Mouse (Mus musculus): ENCODE results near the gene Strap.
A peak's percentile ranks its signal among the peaks of the same experiment; 100 is the strongest.
"Not testable (repeated sequence)": the region's sequence is repeated elsewhere in the genome, so short reads cannot be mapped to it uniquely, and the experiment has no call there.

Gene Strap

GRCm38 (mm10) chr6:137734846-137735609 is at the start of gene Strap:
Gene Strap, plus strand, starts transcription at chr6:137735078.
- DNase-seq, result peak; percentile 93 to 95

GRCm38 (mm10) chr6:137687667-137688066 is 47.2 kb upstream of the Strap start:
- no peak for DNase-seq

GRCm38 (mm10) chr6:137688079-137688478 is 46.8 kb upstream of the Strap start:
- DNase-seq, result no peak

GRCm38 (mm10) chr6:137688506-137689105 is 46.3 kb upstream of the Strap start:
- DNase-seq, result no peak

GRCm38 (mm10) chr6:137690550-137691119 is 44.2 kb upstream of the Strap start:
- no peak for DNase-seq

GRCm38 (mm10) chr6:137694310-137694709 is 40.6 kb upstream of the Strap start:
- no peak for DNase-seq

GRCm38 (mm10) chr6:137695046-137695445 is 39.8 kb upstream of the Strap start:
- no peak for DNase-seq

GRCm38 (mm10) chr6:137696445-137697204 is 38.3 kb upstream of the Strap start:
- no peak for DNase-seq

GRCm38 (mm10) chr6:137699434-137699833 is 35.4 kb upstream of the Strap start:
- DNase-seq, result no peak

GRCm38 (mm10) chr6:137702186-137702585 is 32.7 kb upstream of the Strap start:
- DNase-seq, result no peak

GRCm38 (mm10) chr6:137702918-137703317 is 32.0 kb upstream of the Strap start:
- DNase-seq, result peak in 1 of 2 experiments; percentile 21

GRCm38 (mm10) chr6:137703431-137703830 is 31.4 kb upstream of the Strap start:
- DNase-seq, result no peak

- no peak for DNase-seq
Measured at GRCm38 (mm10) chr6:137704300-137704939, 30.5 kb upstream of the Strap start.

GRCm38 (mm10) chr6:137706209-137706608 is 28.7 kb upstream of the Strap start:
- no peak for DNase-seq

- not testable (repeated sequence) for DNase-seq
Measured at GRCm38 (mm10) chr6:137708726-137709405, 26.0 kb upstream of the Strap start.

- DNase-seq, result no peak
Measured at GRCm38 (mm10) chr6:137710179-137711037, 24.5 kb upstream of the Strap start.

- DNase-seq, result no peak
Measured at GRCm38 (mm10) chr6:137712654-137713309, 22.1 kb upstream of the Strap start.

- no peak for DNase-seq
Measured at GRCm38 (mm10) chr6:137713310-137713664, 21.6 kb upstream of the Strap start.

- DNase-seq, result no peak
Measured at GRCm38 (mm10) chr6:137716802-137717201, 18.1 kb upstream of the Strap start.

- no peak for DNase-seq
Measured at GRCm38 (mm10) chr6:137722220-137722931, 12.5 kb upstream of the Strap start.
